Mouse (Mus musculus): ENCODE measurements around the gene Gm28635. TPM values are rescaled to one million over a fixed set of nuclear protein-coding genes. Genes with fewer than 3 reads are reported as not detected.

Gm28635 gene
- total and polyA plus RNA-seq, 3 experiments, result not detected

DNA sequence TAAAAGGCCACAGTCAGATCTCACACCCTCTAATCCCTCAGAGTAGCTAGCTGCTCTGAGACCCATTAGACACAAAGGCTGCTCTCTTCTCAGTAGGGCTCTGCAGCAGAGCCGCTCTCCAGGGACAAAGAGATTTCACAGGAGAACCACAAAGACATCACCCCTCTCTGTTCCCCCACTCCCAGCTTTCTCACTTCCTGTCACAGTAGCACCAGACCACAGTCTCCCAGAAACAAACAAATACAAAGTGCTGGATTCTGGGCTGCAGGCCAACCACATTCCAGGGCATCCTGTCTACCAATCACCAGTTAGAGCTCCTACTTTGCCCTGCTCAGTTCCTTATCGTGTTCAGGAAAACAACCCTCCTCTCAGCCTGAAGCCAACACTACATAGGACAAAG lies 42.2 kb downstream of the Gm28635 start:
- no peak overlapping the region for H3K4me2 ChIP-seq (ENCODE audit: insufficient read depth, low read depth, poor library complexity, severe bottlenecking)
- H3K36me3 ChIP-seq (replicated peaks in 1 of 2; ENCODE audit: control insufficient read depth in 1 of 2, insufficient read depth in 1 of 2, low read length in 1 of 2), result no peaks in the 10 kb centered on the region
- dilution Hi-C loops (cut with MboI; ENCODE audit: extremely low pct_ligation_motif_present, extremely low pct_unique_long_range_greater_than_20kb, low sequenced_read_pairs) (no loop called here), in situ Hi-C loops (cut with MboI; ENCODE audit: low pct_ligation_motif_present, low pct_unique_long_range_greater_than_20kb, low sequenced_read_pairs) (no loop called here)
- H3K27ac ChIP-seq (ENCODE audit: insufficient read depth, low read depth), result no peak overlapping the region
- TF ChIP-seq SIN3A (IDR thresholded peaks at IDR 0.05; ENCODE audit: low read length), result no peak
- TF ChIP-seq ETS1 (conservative IDR thresholded peaks at IDR 0.05; ENCODE audit: low read depth, low read length), result no peak
- TF ChIP-seq ZKSCAN1 (IDR thresholded peaks at IDR 0.05; ENCODE audit: borderline replicate concordance, low read depth, low read length), result no peak
- no peak for TF ChIP-seq MXI1 (IDR thresholded peaks at IDR 0.05; ENCODE audit: low read depth, low read length)
- no peak for TF ChIP-seq PAX5 (IDR thresholded peaks at IDR 0.05; ENCODE audit: low read length)
- TF ChIP-seq USF2 (conservative IDR thresholded peaks at IDR 0.05; ENCODE audit: low read depth, low read length), result no peak
- TF ChIP-seq CHD2 (IDR thresholded peaks at IDR 0.05; ENCODE audit: low read length), result no peak
- no peak overlapping the region for H3K9ac ChIP-seq (ENCODE audit: insufficient read depth, low read depth)
- no peaks in the 10 kb centered on the region for H3K9me3 ChIP-seq (replicated peaks; ENCODE audit: low read length)
- no peak overlapping the region for H3K4me3 ChIP-seq (replicated peaks in 1 of 3; ENCODE audit: low read depth in 2 of 3, low read length in 2 of 3, poor library complexity in 1 of 3)
- H3K79me2 ChIP-seq (replicated peaks; ENCODE audit: control insufficient read depth, extremely low read depth, insufficient read depth, poor library complexity, severe bottlenecking), result no peaks in the 10 kb centered on the region
- 0 out of 4 replicates have a peak, but pooled peaks cover 0 to 3% of the 10 kb centered on the region in 2 experiments for H3K4me1 ChIP-seq (ENCODE audit: control insufficient read depth in 1 of 2, insufficient read depth in 2 of 2)
- H3K27me3 ChIP-seq (replicated peaks), result no peaks in the 10 kb centered on the region
- DNase-seq (ENCODE audit: extremely low read depth), result no peak

- no peak for TF ChIP-seq POLR2AphosphoS2 (IDR thresholded peaks at IDR 0.05; ENCODE audit: low read depth, low read length)
- no peak for TF ChIP-seq ZNF384 (IDR thresholded peaks at IDR 0.05; ENCODE audit: low read depth, low read length)
- TF ChIP-seq EP300 (IDR thresholded peaks at IDR 0.05; ENCODE audit: low read length), result no peak
- TF ChIP-seq USF2 (conservative IDR thresholded peaks at IDR 0.05; ENCODE audit: low read depth, low read length), result no peak
- no peak for TF ChIP-seq JUN (IDR thresholded peaks at IDR 0.05; ENCODE audit: insufficient read depth, low read depth, low read length)
- TF ChIP-seq RAD21 (IDR thresholded peaks at IDR 0.05; ENCODE audit: low read depth, low read length), result no peak
- TF ChIP-seq UBTF (IDR thresholded peaks at IDR 0.05; ENCODE audit: low read depth, low read length), result no peak
- TF ChIP-seq HCFC1 (IDR thresholded peaks at IDR 0.05; ENCODE audit: low read depth, low read length), result no peak
- no peak for TF ChIP-seq SIN3A (IDR thresholded peaks at IDR 0.05; ENCODE audit: low read length)
- TF ChIP-seq ZKSCAN1 (IDR thresholded peaks at IDR 0.05; ENCODE audit: borderline replicate concordance, low read depth, low read length), result no peak
- TF ChIP-seq GABPA (IDR thresholded peaks at IDR 0.05; ENCODE audit: insufficient replicate concordance, low read depth, low read length), result no peak
- TF ChIP-seq MXI1 (IDR thresholded peaks at IDR 0.05; ENCODE audit: low read depth, low read length), result no peak
- TF ChIP-seq ZC3H11A (IDR thresholded peaks at IDR 0.05; ENCODE audit: low read depth, low read length), result no peak
- TF ChIP-seq CHD1 (IDR thresholded peaks at IDR 0.05; ENCODE audit: low read depth, low read length), result no peak
- Histone ChIP-seq H3K4me1 (ENCODE audit: control insufficient read depth in 1 of 2, insufficient read depth in 2 of 2) (0 out of 4 replicates have a peak, but pooled peaks cover 0 to 3% of the 10 kb centered on the region in 2 experiments), H3K27ac (ENCODE audit: insufficient read depth, low read depth) (no peak overlapping the region), H3K4me3 (replicated peaks in 1 of 3; ENCODE audit: low read depth in 2 of 3, low read length in 2 of 3, poor library complexity in 1 of 3) (no peak overlapping the region), H3K36me3 (replicated peaks in 1 of 2; ENCODE audit: control insufficient read depth in 1 of 2, insufficient read depth in 1 of 2, low read length in 1 of 2) (no peaks in the 10 kb centered on the region), H3K9me3 (replicated peaks; ENCODE audit: low read length) (no peaks in the 10 kb centered on the region), H3K27me3 (replicated peaks) (no peaks in the 10 kb centered on the region), H3K4me2 (ENCODE audit: insufficient read depth, low read depth, poor library complexity, severe bottlenecking) (no peak overlapping the region), H3K9ac (ENCODE audit: insufficient read depth, low read depth) (no peak overlapping the region), H3K79me2 (replicated peaks; ENCODE audit: control insufficient read depth, extremely low read depth, insufficient read depth, poor library complexity, severe bottlenecking) (no peaks in the 10 kb centered on the region)
- dilution Hi-C loops (cut with MboI; ENCODE audit: extremely low pct_ligation_motif_present, extremely low pct_unique_long_range_greater_than_20kb, low sequenced_read_pairs) (no loop called here), in situ Hi-C loops (cut with MboI; ENCODE audit: low pct_ligation_motif_present, low pct_unique_long_range_greater_than_20kb, low sequenced_read_pairs) (no loop called here)
- DNase-seq (ENCODE audit: extremely low read depth), result no peak
Observed at GRCm38 (mm10) chr2:84634934-84635482, 42.8 kb downstream of the Gm28635 start.

All from CH12.LX (cell line).